Mouse (Mus musculus) cerebellum, postnatal 4 days (tissue): Measurements from ENCODE around the gene Drd1.

ENCODE experiments used
- DNase-seq, 2 experiments: peaks; one replicate each; pipeline ENCODE4 v3.0.0; 2022; ENCODE audit warnings: low spot score in 2 of 2, mixed read lengths in 1 of 2

Gene Drd1

DNA sequence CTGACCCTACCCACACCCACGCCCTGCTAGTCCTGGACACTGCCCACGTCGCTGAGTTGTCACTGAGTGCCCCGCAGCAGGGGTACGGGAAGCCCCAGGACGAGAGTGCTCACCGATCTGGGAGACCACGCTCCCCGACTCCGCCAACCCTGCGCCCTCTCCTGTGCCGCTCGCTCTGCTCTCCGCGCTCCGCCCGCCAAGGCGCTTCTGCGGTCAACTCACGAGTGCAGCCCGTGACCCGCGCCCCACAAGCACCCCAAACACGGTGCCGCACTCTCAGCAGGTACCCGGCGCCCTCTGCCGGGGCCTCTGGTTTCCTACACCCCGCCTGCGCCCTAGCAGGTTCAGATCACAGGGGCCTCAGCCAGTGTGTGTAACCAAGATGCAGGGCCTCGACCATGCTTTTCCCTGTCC lies at the start of gene Drd1:
TSS of gene Drd1 (minus strand) at position 258 of the 414 bp plus-strand sequence.
- peak; percentile 74 to 86 for DNase-seq

DNA sequence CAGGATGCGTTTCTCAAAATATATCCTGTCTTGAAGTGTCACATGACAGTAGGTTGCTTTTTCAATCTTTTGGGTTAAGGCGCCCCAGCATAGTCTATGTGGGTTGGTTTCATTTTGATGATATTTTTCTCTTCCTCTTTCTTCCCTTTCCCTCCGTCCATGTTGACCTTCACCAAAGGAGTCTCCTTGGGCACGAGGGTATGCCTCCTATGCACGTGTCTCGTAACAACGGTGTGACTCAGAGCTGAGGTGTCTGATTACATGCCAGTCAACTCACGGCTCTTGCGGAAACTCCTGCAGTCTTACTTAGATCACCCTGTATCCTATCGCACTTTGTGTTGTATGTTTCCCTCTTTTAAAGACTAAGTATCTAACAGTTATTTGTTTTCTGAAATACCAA lies 48.4 kb upstream of the Drd1 start:
- DNase-seq: no peak

DNA sequence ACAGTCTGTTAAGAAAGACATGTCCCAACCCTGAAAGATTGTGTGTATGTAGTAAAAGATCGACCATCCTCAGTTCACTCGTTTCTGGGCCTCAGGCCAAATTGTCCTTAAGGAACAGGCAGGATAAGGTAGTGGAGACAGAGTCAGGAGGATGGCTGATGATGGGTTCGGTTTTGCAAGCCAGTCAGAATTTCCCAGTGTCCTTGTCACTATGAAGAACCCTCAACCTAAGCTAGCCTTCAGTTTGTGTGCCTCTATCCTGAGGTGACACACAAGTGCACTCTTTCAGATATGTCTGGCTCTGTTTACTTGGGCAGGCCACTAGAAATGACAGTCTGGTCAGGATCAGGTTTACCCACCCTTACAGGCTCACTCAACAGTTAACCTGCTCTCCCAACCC lies 47.8 kb upstream of the Drd1 start:
- DNase-seq: no peak

DNA sequence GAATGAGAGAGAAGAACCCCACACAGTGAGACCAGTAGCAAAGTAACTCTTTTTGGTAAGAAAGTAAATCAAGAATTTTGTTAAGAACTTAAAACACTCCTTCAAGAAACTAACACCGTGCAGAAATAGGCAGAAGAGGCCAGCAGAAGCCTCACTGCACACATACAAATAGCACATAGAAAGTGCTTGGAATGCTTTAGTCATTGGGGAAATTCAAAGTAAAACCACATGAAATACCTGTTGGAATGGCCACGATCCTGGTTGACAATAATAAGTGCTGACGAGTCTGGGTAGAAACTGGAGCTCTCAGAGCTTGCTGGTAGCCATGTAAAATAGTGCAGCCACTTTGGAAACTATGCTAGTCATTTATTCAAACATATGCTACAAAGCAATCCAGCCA lies 46.6 kb upstream of the Drd1 start:
- DNase-seq: no peak

DNA sequence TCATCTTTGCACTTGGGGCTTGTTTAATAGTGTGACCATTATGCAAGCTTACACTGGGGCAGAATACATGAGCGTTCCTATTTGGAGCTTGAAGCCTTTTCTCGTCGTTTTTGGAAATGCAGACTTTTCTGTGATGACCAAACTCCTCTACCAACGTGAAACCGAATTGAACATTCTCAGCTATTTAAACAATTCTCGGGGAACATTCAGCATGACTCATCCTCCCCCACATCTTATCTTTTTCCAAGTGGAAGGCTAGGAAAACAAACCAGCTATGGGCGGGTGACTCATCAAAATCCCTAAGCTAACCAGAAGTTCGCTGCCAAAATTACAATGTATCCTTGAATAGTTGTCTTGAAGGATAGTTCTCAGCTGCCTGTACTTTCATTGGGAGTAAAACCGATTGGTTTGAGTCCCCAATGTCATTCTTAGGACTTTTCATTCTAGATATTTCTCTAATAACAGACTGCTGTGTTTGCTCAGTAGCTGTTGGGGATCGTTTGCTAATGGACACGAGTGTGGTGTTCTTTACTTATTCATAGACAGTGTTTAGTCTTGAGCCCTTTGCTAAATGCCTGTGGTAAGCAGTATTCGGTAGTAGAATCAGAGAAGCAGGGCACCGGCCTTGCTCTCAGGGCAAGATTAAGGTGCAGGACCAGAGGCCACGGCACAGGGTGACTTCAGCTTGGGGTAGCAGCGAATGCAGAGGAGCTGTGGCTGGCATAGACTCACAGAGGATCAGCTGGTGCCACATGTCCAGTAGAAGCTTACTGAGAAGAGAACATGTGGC lies 45.7 kb upstream of the Drd1 start:
- no peak for DNase-seq

DNA sequence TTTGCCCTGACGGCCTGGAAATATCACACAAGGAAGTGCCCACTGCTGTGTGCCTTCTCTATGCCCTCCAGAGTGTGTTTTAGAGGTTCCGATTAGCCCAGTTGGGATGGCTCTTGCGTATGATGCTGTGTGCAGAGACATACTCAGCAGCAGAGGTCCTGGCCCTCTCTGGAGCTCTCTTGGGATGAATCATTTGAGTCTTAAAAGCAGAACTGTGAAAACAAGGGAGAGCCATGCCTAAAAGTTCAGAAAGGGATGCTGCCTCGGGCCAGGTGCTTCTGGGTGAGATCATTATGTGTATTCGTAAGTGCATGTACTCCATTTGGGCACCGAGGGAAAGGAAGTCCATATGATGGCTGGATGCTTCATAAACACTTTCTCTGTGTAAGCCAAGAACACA lies 42.3 kb upstream of the Drd1 start:
- DNase-seq: no peak

DNA sequence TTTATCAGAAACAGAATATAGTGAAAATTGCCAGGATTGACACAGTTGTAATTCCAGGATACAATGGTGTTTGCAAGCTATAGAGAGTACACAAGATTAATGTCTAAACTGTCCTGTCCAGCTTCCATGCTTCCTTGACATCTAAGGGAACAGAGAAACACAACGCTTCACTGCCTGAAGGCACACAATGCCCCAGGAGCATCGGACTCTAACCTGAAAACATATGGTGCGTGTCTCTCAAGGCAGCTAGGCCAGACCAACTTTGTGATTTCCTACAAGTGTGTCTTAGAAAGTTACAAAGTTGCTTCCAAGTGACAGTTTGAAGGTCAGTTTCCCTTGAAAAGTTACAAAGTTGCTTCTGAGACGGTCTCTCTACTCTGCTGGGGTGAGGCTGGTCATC lies 41.7 kb upstream of the Drd1 start:
- DNase-seq: no peak

DNA sequence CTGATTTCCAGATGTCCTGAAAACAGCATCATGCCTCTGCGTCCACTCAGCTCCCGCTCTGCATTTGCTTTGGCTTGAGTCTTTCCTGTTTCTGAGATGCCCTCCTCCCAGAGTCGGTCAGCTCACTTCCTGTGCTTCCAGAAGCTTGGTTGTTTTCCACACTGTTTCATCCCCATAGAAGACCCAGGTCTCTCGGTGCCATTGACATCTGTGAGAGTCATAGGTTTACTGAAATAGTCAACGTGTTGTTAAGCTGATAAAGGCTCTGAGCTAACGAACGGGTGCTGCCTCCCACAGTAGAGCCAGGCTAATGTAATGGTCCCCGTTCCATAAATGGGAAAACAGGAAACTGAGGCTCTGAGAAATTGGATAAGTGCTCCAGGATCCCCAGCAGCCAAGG lies 40.2 kb upstream of the Drd1 start:
- no peak for DNase-seq

DNA sequence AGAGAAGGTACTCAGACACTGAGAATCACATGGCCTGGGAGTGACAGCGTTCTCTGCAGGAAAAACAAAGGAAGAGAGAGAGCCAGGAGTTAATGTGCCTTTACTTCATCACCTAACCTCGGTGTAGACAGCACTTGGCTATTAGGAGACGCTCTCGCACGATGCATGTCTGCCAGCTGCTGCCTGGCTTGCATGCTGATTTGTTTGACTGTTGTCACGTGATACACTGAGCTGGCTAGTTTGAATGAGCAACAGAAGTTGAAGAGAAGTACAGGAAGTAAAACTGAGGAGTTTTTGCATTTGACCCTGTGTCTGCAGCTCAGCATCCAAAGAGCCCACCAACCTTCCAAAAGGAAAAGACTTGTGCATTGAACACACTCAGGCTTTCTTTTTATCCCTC lies 39.5 kb upstream of the Drd1 start:
- no peak for DNase-seq

DNA sequence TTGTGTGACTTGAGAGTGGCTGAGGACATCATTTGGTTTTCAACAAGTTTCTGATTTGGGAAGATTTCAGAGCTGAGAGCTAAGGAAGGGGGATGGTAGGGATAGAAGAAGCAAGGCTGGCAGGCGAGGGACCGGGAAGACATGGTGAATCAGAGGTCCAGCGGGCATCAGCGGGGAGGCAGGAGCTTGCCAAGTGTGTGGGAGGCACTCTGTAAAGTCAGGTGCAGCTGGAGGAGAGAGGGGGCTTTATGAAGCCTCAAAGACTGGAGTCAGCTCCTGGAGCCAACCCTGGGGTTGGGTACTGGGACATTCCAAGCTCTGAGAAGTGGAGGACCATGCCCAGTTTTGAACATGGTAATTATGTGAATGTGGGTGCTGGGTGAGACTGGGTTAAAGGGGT lies 38.8 kb upstream of the Drd1 start:
- DNase-seq: no peak

DNA sequence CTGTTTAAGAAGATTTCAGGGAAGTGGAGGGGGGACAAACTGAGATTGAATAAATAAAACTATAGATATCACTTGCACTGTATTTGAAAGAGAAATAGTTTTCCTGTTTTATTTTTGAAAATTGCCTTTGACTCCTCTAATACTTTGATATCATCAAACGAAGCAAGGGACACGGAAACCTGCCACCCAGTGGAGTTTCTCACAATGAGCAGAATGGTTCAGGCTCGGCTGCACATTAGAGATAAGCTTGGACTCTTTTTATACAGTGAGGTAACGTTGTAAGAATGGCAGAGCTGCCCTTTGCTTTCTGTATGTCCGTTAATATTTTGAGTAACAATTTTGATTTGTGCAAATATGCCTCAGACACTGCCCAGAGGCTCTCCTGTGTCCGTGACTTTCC lies 36.2 kb upstream of the Drd1 start:
- DNase-seq: no peak

DNA sequence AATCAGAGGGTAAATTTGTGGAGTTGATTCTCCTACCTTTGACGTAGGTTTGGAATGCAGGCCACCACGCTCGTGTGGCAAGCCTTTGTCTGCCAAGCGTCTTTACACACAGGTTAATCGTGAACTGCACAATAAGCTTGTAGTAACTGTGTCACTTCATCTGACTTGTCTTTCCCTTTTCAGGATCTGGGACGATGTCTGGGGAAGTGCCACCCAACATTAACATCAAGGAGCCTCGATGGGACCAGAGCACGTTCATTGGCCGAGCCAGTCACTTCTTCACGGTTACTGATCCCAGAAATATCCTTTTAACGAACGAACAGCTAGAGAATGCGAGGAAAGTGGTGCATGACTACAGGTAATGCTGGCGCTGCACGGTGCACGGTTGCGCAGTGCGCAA lies 29.8 kb upstream of the Drd1 start:
- DNase-seq: no peak

DNA sequence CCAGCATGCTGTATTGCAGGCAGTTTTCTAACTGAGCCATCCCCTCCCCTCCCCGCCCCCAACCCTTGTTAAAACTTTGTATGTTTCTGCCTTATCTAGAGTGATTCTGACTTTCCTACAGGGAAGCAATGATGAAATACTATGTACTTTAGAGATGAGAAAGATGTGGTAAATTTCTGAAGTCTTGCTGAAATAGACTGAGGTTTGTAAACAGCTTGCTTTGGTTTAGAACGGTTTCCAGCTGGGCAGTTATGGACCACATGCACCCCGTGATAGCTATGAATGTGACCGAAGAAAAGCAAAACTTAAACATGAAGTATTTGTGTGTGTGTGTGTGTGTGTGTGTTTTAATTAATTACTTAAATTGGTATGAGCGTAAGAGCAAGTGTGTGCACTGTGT lies 29.3 kb upstream of the Drd1 start:
- DNase-seq: no peak

DNA sequence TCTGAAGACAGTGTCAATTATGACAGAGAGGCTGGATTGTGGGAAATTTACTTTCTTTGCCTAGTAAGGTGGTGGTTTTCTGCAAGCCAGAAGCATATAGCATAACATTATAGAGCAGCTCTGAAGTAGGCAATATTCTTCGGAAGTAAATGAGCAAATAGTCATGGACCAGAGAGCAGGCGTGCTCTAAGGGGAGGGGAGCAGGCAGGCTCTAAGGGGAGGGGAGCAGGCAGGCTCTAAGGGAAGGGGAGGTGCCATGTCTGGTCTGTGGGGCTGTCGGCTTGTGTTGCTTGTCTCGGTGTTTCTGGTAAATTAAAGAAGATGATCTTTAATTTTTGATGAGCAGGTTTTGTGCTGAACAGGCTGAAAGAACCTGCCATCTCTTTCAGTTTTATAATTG lies 28.7 kb upstream of the Drd1 start:
- no peak for DNase-seq

DNA sequence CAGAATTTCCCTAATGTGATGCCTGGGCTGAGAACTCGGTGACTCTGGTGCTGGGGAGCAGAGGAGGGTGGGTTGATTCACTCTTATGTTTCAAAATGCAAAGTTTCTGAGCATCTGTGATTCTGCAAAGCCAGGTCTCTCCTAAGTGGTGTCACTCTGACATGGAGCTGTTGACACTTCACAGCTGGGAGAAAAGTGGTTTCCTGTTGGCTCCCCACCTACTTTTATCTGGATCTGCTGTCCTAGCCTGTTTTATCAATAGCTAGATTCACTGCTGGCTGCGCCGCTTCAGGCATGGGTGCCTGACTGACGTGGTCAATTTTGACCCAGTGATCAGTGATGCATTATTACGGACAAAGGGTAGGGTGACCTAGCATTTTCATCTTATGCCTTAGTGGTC lies 27.4 kb upstream of the Drd1 start:
- DNase-seq: no peak

DNA sequence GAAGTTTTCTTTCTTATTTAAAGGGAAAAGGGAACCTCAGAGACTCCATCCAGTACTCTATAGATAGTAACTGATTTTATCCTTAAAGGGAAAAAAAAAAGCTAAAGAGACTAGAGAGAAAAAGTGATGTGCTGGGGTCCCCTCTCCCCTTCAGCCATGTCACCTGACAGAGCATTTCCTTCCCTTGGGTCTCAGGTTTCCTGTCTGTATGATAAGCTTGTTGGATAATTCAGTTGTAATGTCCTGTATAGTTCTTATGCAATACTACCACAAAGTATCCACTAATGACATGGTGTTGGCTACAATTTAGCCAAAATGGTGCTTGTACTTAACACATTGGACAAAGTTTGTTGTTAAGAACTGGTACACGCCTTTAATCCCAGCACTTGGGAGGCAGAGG lies 25.3 kb upstream of the Drd1 start:
- no peak for DNase-seq

DNA sequence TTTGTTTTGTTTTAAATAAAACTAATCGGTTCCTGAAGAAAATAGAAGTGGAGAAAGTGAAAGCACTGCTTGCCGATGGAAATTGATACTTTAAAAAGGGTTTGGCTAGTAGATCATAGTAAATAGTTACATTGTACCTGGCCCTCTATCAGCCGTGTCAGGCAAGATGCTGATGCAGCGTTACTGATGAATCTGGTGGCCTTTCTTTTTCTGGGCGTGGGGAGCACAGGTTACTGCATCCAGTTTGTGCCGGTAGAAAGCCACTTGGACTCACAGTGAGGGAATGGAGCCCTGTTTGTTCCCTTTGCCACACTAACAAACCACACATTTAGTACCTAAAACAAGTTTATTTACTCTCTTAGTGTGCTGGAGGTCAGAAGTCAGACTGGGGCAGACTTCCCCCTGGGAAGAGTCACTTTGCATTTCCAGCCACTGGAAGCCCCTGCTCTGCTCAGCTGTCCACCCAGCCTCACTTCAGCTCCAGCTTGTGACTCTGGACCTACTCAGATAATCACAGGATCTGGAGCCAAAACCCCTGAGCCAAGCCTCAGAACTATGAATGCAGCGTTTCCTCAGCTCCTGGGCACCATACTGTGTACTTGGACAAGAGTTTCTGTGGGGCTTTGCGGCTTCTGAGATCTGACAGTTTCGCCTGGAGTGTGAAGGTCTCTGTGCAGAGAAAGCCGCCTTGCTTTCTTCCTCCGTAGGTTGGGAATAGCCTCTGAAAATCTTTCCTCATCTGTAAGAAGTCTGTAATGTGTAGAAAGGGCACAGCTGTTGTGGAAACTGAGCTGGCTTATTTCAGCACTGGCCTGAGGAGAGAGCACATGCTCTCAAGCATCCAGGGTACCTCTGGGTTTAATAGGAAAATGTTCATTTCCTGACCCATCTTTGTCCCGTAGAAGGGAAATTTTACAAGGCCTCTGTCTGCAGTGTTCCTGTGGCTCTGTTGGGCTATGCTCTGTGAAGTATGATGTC lies 24.6 kb upstream of the Drd1 start:
- DNase-seq: peak in 1 of 2 experiments; percentile 9

DNA sequence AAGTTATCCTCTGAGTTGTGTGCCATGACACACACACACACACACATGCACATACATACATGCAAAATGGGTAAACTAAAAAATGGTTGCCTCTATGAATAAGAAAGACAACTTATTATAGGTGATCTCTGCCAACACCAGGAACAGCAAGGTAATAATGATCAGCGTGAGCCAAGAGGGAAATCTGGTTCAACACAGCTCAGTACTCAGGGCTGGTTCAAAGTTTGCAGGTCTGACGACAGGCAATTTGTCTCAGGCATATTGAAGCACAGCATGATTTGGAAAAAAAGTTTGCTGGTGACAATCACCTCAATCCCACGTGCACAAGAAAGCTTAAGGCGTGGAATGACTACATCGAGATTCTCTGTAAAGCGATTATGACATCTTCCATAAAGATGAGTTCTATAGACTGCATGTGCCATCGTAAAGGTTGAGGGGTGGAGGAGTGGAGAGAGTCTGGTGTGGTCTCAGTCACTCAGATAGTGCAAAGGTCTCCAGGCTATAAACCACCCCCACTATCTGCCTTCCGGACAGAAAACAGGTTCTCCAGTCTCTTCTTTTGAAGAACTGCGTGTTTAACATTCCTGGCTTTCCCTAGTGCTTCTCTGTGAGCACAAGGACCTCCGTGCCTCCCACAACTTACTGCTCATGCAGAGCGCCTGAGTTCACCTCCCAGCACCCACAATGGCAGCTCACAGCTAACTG lies 22.1 kb upstream of the Drd1 start:
- DNase-seq: no peak

DNA sequence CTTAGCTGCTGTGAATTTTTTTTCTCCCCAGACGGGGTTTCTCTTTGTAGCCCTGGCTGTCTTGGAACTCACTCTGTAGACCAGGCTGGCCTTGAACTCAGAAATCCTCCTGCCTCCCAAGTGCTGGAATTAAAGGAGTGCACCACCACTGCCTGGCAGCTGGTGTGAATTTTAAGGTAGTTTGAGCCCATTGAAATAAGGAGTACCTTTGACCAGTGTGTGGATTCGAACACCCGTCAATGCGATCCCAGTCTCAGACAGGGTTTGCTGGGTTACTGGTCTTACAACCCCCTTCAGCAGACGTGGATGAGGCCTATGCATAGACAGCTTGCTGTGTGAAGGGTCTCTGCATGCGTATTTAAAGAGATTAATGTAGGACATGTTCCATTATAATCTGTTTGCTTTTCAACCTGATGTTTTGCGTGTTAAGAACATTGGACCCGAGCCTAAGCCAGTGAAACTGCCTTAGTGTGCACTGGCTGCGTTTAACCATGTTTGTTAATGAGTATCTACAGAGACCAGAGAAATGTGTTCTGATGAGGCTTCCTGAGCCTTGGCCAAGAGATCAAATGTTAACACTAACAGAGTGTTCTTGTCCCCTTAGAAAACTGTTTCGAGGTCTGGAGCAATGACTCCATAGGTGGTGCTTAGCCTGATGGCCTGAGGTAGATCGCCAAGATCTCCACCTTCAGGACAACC lies 21.4 kb upstream of the Drd1 start:
- DNase-seq: no peak

DNA sequence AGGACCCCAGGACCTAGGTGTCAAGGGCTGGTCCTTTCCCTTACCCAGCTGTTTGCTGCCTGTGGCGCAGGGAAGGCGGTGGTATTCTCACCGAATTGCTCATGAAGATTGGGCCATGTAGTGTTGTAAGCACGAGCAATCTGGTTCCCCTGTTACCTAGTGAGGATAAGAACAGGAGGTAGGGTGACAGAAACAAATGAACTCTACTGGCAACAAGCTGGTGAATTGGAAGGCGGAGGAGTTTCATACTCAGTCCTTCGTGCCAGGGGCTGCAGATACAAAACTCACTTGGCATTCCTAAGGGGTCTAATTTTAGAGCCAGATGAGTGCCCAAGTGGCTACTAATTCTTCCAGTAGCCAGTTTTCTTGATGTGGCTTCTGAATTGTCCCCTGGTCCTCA lies 20.5 kb upstream of the Drd1 start:
- DNase-seq: no peak

DNA sequence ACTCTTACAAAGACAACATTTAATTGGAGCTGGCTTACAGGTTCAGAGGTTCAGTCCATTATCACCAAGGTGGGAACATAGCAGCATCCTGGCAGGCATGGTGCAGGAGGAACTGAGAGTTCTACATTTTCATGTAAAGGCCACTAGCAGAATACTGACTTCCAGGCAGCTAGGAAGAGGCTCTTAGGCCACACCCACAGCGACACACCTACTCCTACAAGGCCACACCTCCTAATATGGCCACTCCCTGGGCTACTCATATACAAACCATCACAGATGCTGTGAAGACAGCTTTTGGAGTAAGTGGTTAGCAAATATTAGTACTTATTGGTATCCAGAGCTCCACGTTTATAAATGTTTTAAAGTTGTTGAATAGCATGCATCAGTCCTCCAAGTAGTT lies 19.9 kb upstream of the Drd1 start:
- no peak for DNase-seq

DNA sequence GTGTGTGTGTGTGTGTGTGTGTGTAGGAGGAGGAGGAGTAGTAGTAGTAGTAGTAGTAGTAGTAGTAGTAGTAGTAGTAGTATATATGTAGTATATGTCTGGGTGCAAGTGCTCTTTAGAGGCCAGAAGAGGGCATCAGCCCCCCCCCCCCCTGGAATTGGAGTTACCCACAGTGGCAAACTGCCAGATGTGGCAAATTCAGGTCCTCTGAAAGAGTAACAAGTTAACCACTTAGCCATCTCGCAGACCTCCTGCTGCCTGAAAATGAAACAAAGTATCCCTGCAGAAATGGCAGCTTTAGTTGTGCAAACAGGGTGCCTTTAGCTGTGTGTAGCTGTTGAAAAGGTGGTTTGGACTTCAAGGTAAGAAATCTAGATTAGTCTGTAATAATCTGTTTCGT lies 18.0 kb upstream of the Drd1 start:
- no peak for DNase-seq
